Mouse (Mus musculus) heart, embryonic 11.5 days (tissue): ENCODE measurements at regions not wholly inside any gene's neighbourhood (a gene's known extent, or its start where the extent isn't known, plus 50 kb on each side); places are given as distances from the start of the nearest gene placed in this dataset.

ENCODE experiments used
- ATAC-seq: fragments of 200-750 bp; cut with Nextera tagmentation; replicated peaks from 2 replicates; pipeline ENCODE4 v1.8.0; 2017; ENCODE audit warnings: moderate library complexity; ENCODE audit not compliant: insufficient number of reproducible peaks, low FRiP score, low TSS enrichment
- H3K27ac ChIP-seq: fragments of 300-500 bp; sonication (generic); 2 replicates; pipeline ENCODE4 v1.5.1; 2014; ENCODE audit warnings: mild to moderate bottlenecking, low read depth, low read length
- H3K27me3 ChIP-seq: fragments of 300-500 bp; sonication (generic); 2 replicates; pipeline ENCODE4 v1.6.1; 2014; ENCODE audit warnings: mild to moderate bottlenecking, low read length, mixed read lengths; ENCODE audit not compliant: control insufficient read depth, insufficient read depth
- H3K36me3 ChIP-seq: fragments of 300-500 bp; sonication (generic); 2 replicates; pipeline ENCODE4 v1.6.1; 2014; ENCODE audit warnings: mild to moderate bottlenecking, low read length, moderate library complexity, mixed read lengths; ENCODE audit not compliant: control insufficient read depth, insufficient read depth
- H3K4me1 ChIP-seq: fragments of 300-500 bp; sonication (generic); 2 replicates; pipeline ENCODE4 v1.6.1; 2014; ENCODE audit warnings: low read length; ENCODE audit not compliant: control insufficient read depth, insufficient read depth
- H3K4me2 ChIP-seq: fragments of 300-500 bp; sonication (generic); 2 replicates; pipeline ENCODE4 v1.6.1; 2014; ENCODE audit warnings: mild to moderate bottlenecking, moderate library complexity
- H3K4me3 ChIP-seq: fragments of 300-500 bp; sonication (generic); 2 replicates; pipeline ENCODE4 v1.5.1; 2014; ENCODE audit warnings: low read depth, low read length
- H3K9ac ChIP-seq: fragments of 300-500 bp; sonication (generic); 2 replicates; pipeline ENCODE4 v1.6.1; 2014; ENCODE audit warnings: mild to moderate bottlenecking, low read depth, low read length, moderate library complexity
- H3K9me3 ChIP-seq: fragments of 300-500 bp; sonication (generic); replicated peaks from 2 replicates; pipeline ENCODE4 v1.6.1; 2016; ENCODE audit warnings: low read length; ENCODE audit not compliant: control insufficient read depth
- WGBS: fragments of 180-500 bp; shearing (Covaris S2); extraction: QIAGEN DNeasy Blood & Tissue Kit; methylation state at CpG from one replicate; pipeline ENCODE4 v1.1.7; 2014; ENCODE audit not compliant: insufficient replicate concordance; 5-methylcytosine and 5-hydroxymethylcytosine counted together

DNA sequence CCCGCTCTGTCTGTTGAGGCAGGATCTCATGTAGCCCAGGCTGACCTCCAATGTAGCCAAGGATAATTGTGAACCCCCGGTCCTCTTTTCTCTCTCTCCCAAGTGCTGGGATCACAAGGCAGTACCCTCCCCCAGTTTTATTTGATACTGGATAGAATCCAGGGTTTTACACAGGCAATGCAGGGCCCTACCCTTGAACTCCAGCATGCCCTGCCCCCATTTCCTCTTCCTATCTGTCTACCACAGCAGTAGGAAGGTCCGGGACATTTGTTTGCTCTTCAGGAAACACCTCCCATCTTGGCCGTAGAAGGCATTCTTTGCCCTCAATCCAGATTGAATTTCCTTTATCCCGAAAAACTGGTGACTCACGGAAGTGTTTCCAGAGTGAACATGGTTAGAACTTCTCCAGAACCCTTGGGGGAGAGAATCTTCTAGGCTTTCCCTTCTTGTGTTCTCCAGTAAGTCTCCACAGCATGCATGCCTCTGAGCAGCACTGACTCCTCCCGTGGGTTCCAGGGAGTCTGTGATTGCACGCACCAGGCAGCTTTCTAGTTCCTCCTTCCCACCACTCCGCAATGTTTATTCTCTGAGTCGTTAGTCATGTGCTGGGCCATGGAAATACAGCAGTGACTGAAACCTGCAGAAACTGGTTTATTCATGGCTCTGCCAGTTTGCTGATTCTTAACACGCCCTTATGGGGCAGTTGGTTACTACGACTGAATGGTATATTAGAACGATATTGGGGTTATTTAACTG is 146.3 kb upstream of the Zfp64 start:
- Histone ChIP-seq H3K27ac (no peak overlapping the region), H3K27me3 (no peaks in the 10 kb centered on the region), H3K36me3 (no peaks in the 10 kb centered on the region), H3K4me3 (no peak overlapping the region), H3K9ac (no peak overlapping the region), H3K4me1 (no peaks in the 10 kb centered on the region), H3K9me3 (peaks cover 7% of the 10 kb centered on the region), H3K4me2 (no peak overlapping the region)
- WGBS = 80% methylated on average over 13 of the region's 13 CpGs
- no peak for ATAC-seq

DNA sequence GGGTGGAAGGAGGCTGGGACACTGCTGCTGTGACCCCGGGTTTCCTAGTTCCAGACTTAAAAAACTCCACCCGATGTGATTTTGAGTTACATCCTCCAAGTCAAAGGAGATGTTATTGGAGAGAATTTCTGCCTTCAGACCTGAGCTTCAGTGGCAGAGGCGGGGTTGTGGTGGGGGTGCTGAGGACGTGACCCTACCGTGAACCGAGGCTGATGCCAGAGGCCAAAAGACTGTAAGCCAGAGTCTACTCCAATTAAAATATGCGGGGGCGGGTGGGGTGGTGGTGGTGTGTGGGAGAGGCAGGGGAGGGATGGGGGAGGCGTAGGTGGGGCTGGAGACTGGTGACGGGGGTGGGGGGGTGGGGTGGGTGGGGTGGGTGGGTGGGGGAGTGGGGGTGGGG is 145.1 kb upstream of the Zfp64 start:
- no peaks in the 10 kb centered on the region for H3K4me1 ChIP-seq
- 94% methylated on average over 8 of the region's 10 CpGs for WGBS
- H3K36me3 ChIP-seq = no peaks in the 10 kb centered on the region
- H3K4me3 ChIP-seq = no peak overlapping the region
- ATAC-seq = no peak
- no peak overlapping the region for H3K9ac ChIP-seq
- no peak overlapping the region for H3K27ac ChIP-seq
- no peaks in the 10 kb centered on the region for H3K27me3 ChIP-seq
- H3K4me2 ChIP-seq = no peak overlapping the region
- H3K9me3 ChIP-seq = peaks cover 7% of the 10 kb centered on the region

GRCm38 (mm10) chr2:169099678-169100077 is 144.3 kb upstream of the Zfp64 start:
- H3K9me3 ChIP-seq = peaks cover 7% of the 10 kb centered on the region
- H3K36me3 ChIP-seq = no peaks in the 10 kb centered on the region
- H3K9ac ChIP-seq = no peak overlapping the region
- H3K4me1 ChIP-seq = no peaks in the 10 kb centered on the region
- no peak overlapping the region for H3K4me2 ChIP-seq
- H3K27me3 ChIP-seq = no peaks in the 10 kb centered on the region
- WGBS = 86% methylated on average over 12 of the region's 12 CpGs
- no peak for ATAC-seq
- no peak overlapping the region for H3K27ac ChIP-seq
- no peak overlapping the region for H3K4me3 ChIP-seq

DNA sequence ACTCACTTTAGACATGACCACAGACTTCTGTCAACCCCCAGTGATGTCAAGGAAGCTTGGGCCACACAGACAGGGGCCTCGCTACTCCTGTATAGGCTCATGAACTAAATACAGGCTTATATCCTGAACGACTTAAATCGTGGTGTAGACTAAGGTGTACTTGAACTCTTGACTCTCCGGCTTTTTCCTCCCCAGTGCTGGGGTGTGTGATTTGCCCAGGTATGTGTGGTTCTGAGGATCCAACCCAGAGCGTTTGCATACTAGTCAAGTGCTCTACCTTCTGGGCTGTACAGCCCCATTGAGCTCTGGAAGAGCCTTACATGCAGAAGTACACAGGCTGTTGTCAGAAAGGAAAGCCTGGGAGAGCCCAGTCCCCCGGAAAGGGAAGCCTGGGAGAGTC is 143.2 kb upstream of the Zfp64 start:
- no peak overlapping the region for H3K4me3 ChIP-seq
- H3K4me1 ChIP-seq = no peaks in the 10 kb centered on the region
- WGBS = 85% methylated on average over 6 of the region's 6 CpGs
- H3K27me3 ChIP-seq = no peaks in the 10 kb centered on the region
- peaks cover 7% of the 10 kb centered on the region for H3K9me3 ChIP-seq
- H3K36me3 ChIP-seq = no peaks in the 10 kb centered on the region
- H3K4me2 ChIP-seq = no peak overlapping the region
- no peak for ATAC-seq
- H3K27ac ChIP-seq = no peak overlapping the region
- H3K9ac ChIP-seq = no peak overlapping the region

GRCm38 (mm10) chr2:169094011-169094754 is 138.8 kb upstream of the Zfp64 start:
- no peak for ATAC-seq
- no peak overlapping the region for H3K4me3 ChIP-seq
- H3K4me1 ChIP-seq = no peaks in the 10 kb centered on the region
- no peaks in the 10 kb centered on the region for H3K36me3 ChIP-seq
- H3K4me2 ChIP-seq = no peak overlapping the region
- H3K27me3 ChIP-seq = no peaks in the 10 kb centered on the region
- WGBS = 79% methylated on average over 22 of the region's 22 CpGs
- H3K27ac ChIP-seq = no peak overlapping the region
- H3K9ac ChIP-seq = no peak overlapping the region
- no peaks in the 10 kb centered on the region for H3K9me3 ChIP-seq

- H3K9ac ChIP-seq = no peak overlapping the region
- WGBS = 74% methylated on average over 3 of the region's 3 CpGs
- no peak overlapping the region for H3K4me2 ChIP-seq
- no peaks in the 10 kb centered on the region for H3K9me3 ChIP-seq
- H3K4me3 ChIP-seq = no peak overlapping the region
- H3K36me3 ChIP-seq = no peaks in the 10 kb centered on the region
- no peaks in the 10 kb centered on the region for H3K27me3 ChIP-seq
- no peak for ATAC-seq
- H3K4me1 ChIP-seq = no peaks in the 10 kb centered on the region
- H3K27ac ChIP-seq = no peak overlapping the region
Measured at GRCm38 (mm10) chr2:169090256-169090655, 134.9 kb upstream of the Zfp64 start.

- no peak overlapping the region for H3K9ac ChIP-seq
- H3K36me3 ChIP-seq = no peaks in the 10 kb centered on the region
Measured at GRCm38 (mm10) chr2:169088870-169089484, 133.6 kb upstream of the Zfp64 start.

GRCm38 (mm10) chr2:169088301-169088700 is 132.9 kb upstream of the Zfp64 start:
- H3K4me3 ChIP-seq = no peak overlapping the region

More at GRCm38 (mm10) chr2:169088870-169089484, 133.6 kb upstream of the Zfp64 start:
- Histone ChIP-seq H3K4me1 (no peaks in the 10 kb centered on the region), H3K4me3 (no peak overlapping the region), H3K27me3 (no peaks in the 10 kb centered on the region), H3K27ac (no peak overlapping the region), H3K9me3 (no peaks in the 10 kb centered on the region), H3K4me2 (no peak overlapping the region)
- no peak for ATAC-seq
- WGBS = 71% methylated on average over 16 of the region's 16 CpGs

More at GRCm38 (mm10) chr2:169088301-169088700, 132.9 kb upstream of the Zfp64 start:
- Histone ChIP-seq H3K36me3 (no peaks in the 10 kb centered on the region), H3K27me3 (no peaks in the 10 kb centered on the region), H3K4me2 (no peak overlapping the region), H3K27ac (no peak overlapping the region), H3K4me1 (no peaks in the 10 kb centered on the region), H3K9me3 (no peaks in the 10 kb centered on the region), H3K9ac (no peak overlapping the region)
- no peak for ATAC-seq
- WGBS = 75% methylated on average over 10 of the region's 10 CpGs
